Mouse (Mus musculus): ENCODE measurements around the gene Slc7a9.

DNA sequence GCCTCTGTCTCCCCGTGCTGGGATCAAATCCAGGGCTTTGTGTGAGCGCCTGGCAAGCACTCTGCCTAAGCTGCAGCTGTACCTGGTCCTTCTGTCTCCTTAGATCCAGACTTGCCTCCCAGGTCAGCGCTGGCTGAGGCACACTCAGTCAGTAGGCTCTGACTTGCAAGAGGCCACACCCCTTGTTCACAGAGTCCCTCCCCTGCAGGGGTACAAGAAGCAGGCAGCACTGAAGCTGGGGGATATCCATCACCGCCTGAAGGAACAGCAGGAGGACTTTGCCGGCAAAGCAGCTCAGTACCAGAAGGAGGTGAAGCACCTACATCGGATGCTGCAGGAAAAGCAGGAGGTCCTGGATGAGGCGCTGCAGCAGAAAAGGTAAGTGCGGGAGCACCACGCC, 13.3 kb upstream of the Slc7a9 start:
- TF ChIP-seq CTCF (IDR thresholded peaks at IDR 0.05; ENCODE audit: low read depth) (no peak), EP300 (IDR thresholded peaks at IDR 0.05; ENCODE audit: low read depth) (no peak)

Measured in liver, embryonic 14.5 days (tissue).